9 mouse cellular contexts compared by ENCODE assay signal in the genomic region with DNA sequence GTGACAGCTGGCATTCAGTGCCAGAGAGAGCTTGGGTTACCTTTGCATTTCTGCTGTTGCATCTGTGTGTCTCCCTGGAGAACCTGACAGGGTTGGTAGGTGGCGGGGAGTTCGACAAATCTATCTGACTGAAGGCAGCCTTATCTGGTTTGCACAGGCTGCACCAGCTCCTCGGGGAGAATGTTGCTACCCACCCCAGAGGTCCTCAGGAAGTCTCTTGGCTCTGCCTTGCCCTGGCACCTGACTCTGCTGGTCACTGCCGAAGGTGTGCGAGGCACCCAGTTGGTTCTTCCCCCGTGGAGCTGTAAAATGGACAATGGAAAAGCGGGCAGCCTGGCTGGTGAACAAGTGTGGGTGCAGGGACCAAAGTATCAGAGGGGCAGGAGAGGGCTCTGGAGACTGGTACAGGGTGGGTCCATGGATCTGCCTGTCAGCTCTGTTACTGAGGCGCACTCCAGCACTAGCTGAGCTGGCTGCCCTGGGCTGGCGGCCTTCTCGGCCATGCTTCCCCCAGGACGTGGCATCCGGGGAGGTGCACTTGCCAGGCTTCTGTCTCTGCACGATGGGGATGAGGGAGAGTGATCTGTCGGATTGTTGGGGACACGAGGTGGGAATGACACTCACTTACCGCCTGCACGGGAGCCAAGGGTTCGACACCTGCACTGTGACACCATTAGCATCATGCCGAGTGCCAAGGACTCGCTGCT. TPM values are rescaled to one million over a fixed set of nuclear protein-coding genes. Genes with fewer than 3 reads are reported as not detected.
DNase-seq lines count a peak whose midpoint lies in the region; ATAC-seq and TF ChIP-seq lines count a peak whose summit lies in the region.
"Had no signal": no experiment of that assay in that cellular context is flagged by ENCODE, and none has a peak within 500 bp of the region (broad histone marks: within the 10 kb centered on the region; RNA-seq: fewer than 3 reads in every experiment).

No protein-coding gene starts in this region.

- H3K9ac ChIP-seq in forebrain, embryonic 11.5 days (ENCODE audit: low read length) = peak overlapping the region; percentile 14; the same call in 1 of the 2 replicates
- H3K9ac ChIP-seq in liver, embryonic 13.5 days = peak overlapping the region; percentile 56
- H3K9ac ChIP-seq in neural tube, embryonic 15.5 days (replicated peaks) = 0 out of 2 replicates have a peak overlapping the region, but pooled peaks have one; percentile 6

- peak overlapping the region; percentile 33; the same call in 1 of the 2 replicates for H3K4me2 ChIP-seq in forebrain, embryonic 11.5 days (ENCODE audit: low read depth, low read length, severe bottlenecking)
- peak overlapping the region; percentile 60 for H3K4me2 ChIP-seq in liver, embryonic 13.5 days
- H3K4me2 ChIP-seq in neural tube, embryonic 15.5 days = peak overlapping the region; percentile 31; the same call in 1 of the 2 replicates

- no peaks in the 10 kb centered on the region for H3K36me3 ChIP-seq in forebrain, embryonic 11.5 days (ENCODE audit: control insufficient read depth, insufficient read depth, low read length)
- no peaks in the 10 kb centered on the region for H3K36me3 ChIP-seq in liver, embryonic 13.5 days
- no peaks in the 10 kb centered on the region for H3K36me3 ChIP-seq in neural tube, embryonic 15.5 days

- 0 out of 2 replicates have a peak overlapping the region, but pooled peaks have one; percentile 74 for H3K27ac ChIP-seq in forebrain, embryonic 11.5 days (ENCODE audit: low read depth, low read length)
- H3K27ac ChIP-seq in liver, embryonic 13.5 days = peak overlapping the region; percentile 71
- H3K27ac ChIP-seq in neural tube, embryonic 15.5 days (replicated peaks) = no peak overlapping the region

- no peaks in the 10 kb centered on the region for H3K4me1 ChIP-seq in lung, adult 2 months (ENCODE audit: control insufficient read depth, insufficient read depth, low read length)
- peaks cover 45% of the 10 kb centered on the region for H3K4me1 ChIP-seq in forebrain, embryonic 11.5 days (replicated peaks; ENCODE audit: control insufficient read depth, insufficient read depth, low read length)
- peaks cover 43% of the 10 kb centered on the region for H3K4me1 ChIP-seq in liver, embryonic 13.5 days (replicated peaks)
- H3K4me1 ChIP-seq in neural tube, embryonic 15.5 days = peaks cover 74% of the 10 kb centered on the region

- 49% methylated on average over 20 of the region's 20 CpGs for WGBS in lung, adult 2 months
- 57% methylated on average over 20 of the region's 20 CpGs for WGBS in forebrain, embryonic 11.5 days
- WGBS in liver, embryonic 13.5 days (ENCODE audit: insufficient replicate concordance) = 22% methylated on average over 20 of the region's 20 CpGs
- 44% methylated on average over 20 of the region's 20 CpGs for WGBS in neural tube, embryonic 15.5 days

- TF ChIP-seq POLR2A in lung, adult 2 months (IDR thresholded peaks at IDR 0.05; ENCODE audit: borderline replicate concordance, extremely low read depth, low read depth, low read length) = no peak

- TF ChIP-seq CTCF in lung, adult 2 months (IDR thresholded peaks at IDR 0.05; ENCODE audit: insufficient read depth, low read length) = 0 out of 2 replicates have a peak, but pooled peaks have one; percentile 18

- no peak overlapping the region for H3K4me3 ChIP-seq in lung, adult 2 months (replicated peaks; ENCODE audit: extremely low read depth, low read depth, low read length)
- no peak overlapping the region for H3K4me3 ChIP-seq in forebrain, embryonic 11.5 days (ENCODE audit: low read depth, low read length)
- H3K4me3 ChIP-seq in liver, embryonic 13.5 days (replicated peaks) = peak overlapping the region; percentile 21
- no peak overlapping the region for H3K4me3 ChIP-seq in neural tube, embryonic 15.5 days (replicated peaks)

- DNase-seq in lung, adult 2 months = no peak
- no peak for DNase-seq in lung, postnatal 14 days
- no peak for DNase-seq in forebrain, embryonic 11.5 days (ENCODE audit: low spot score)
- peak; percentile 66 for DNase-seq in liver, embryonic 13.5 days
- DNase-seq in urinary bladder, postnatal 14 days (ENCODE audit: low spot score) = no peak
- DNase-seq in adrenal gland, postnatal 4 days (ENCODE audit: low spot score in 2 of 2) = no peak

- no peaks in the 10 kb centered on the region for H3K9me3 ChIP-seq in forebrain, embryonic 11.5 days (ENCODE audit: control insufficient read depth, low read length)
- H3K9me3 ChIP-seq in liver, embryonic 13.5 days (replicated peaks) = no peaks in the 10 kb centered on the region
- no peaks in the 10 kb centered on the region for H3K9me3 ChIP-seq in neural tube, embryonic 15.5 days (replicated peaks)

- no peak for ATAC-seq in forebrain, embryonic 11.5 days (replicated peaks; ENCODE audit: low FRiP score)
- peak; percentile 86 for ATAC-seq in liver, embryonic 13.5 days (ENCODE audit: low read depth)
- no peak for ATAC-seq in neural tube, embryonic 15.5 days (ENCODE audit: low FRiP score)
- ATAC-seq in monocyte, adult 5-6 weeks (replicated peaks; ENCODE audit: insufficient number of reproducible peaks, low FRiP score, low TSS enrichment, poor library complexity, severe bottlenecking) = no peak

- H3K27me3 ChIP-seq in forebrain, embryonic 11.5 days (ENCODE audit: control insufficient read depth, insufficient read depth, low read length) = peaks cover 4% of the 10 kb centered on the region; the same call in 1 of the 2 replicates
- peaks cover 48% of the 10 kb centered on the region for H3K27me3 ChIP-seq in liver, embryonic 13.5 days
- H3K27me3 ChIP-seq in neural tube, embryonic 15.5 days (replicated peaks) = peaks cover 23% of the 10 kb centered on the region; the same call in 1 of the 2 replicates

RNA-seq across cellular contexts. Expression of a gene that starts 10.9 kb away (rescaled TPM):
- polyA plus RNA-seq in lung, adult 2 months (2012; rRNA removed) = 42.0 and 44.3 TPM in 2 replicates
- 3.6 and 4.0 TPM in 2 replicates for polyA plus RNA-seq in forebrain, embryonic 11.5 days (2014; fragmentation: Nextera tagmentation; extraction: Ambion mirVana)
- 3.0 and 3.8 TPM in 2 replicates for polyA plus RNA-seq in liver, embryonic 13.5 days (2015; fragmentation: Nextera tagmentation; extraction: Ambion mirVana)
- polyA plus RNA-seq in neural tube, embryonic 15.5 days (2015; fragmentation: Nextera tagmentation; extraction: Ambion mirVana) = 7.2 and 7.7 TPM in 2 replicates
- total RNA-seq in adrenal gland, postnatal 4 days (2021) = 10 to 100 TPM; 32.4 to 35.0 TPM
- total RNA-seq in monocyte, adult 5-6 weeks (2017) = 0.32 to 1.8 TPM in 2 of 3 replicates, not detected in the other

RNA-seq across cellular contexts. Expression of a gene that starts 27.7 kb away (rescaled TPM):
- polyA plus RNA-seq in lung, adult 2 months (2012; rRNA removed) = 25.0 and 31.4 TPM in 2 replicates
- 428 and 444 TPM in 2 replicates for polyA plus RNA-seq in forebrain, embryonic 11.5 days (2014; fragmentation: Nextera tagmentation; extraction: Ambion mirVana)
- 158 and 201 TPM in 2 replicates for polyA plus RNA-seq in liver, embryonic 13.5 days (2015; fragmentation: Nextera tagmentation; extraction: Ambion mirVana)
- polyA plus RNA-seq in neural tube, embryonic 15.5 days (2015; fragmentation: Nextera tagmentation; extraction: Ambion mirVana) = 210 and 232 TPM in 2 replicates
- 100 to 1,000 TPM; 115 to 117 TPM for total RNA-seq in adrenal gland, postnatal 4 days (2021)
- 86.9 to 106 TPM (median 100 TPM) in 3 replicates for total RNA-seq in monocyte, adult 5-6 weeks (2017)

RNA-seq across cellular contexts. Expression of a gene that starts 38.0 kb away (rescaled TPM):
- polyA plus RNA-seq in lung, adult 2 months (2012; rRNA removed) = 0.29 and 0.40 TPM in 2 replicates
- polyA plus RNA-seq in forebrain, embryonic 11.5 days (2014; fragmentation: Nextera tagmentation; extraction: Ambion mirVana) = 7.7 and 9.0 TPM in 2 replicates
- 0.14 and 0.17 TPM in 2 replicates for polyA plus RNA-seq in liver, embryonic 13.5 days (2015; fragmentation: Nextera tagmentation; extraction: Ambion mirVana)
- 10.5 and 10.9 TPM in 2 replicates for polyA plus RNA-seq in neural tube, embryonic 15.5 days (2015; fragmentation: Nextera tagmentation; extraction: Ambion mirVana)
- total RNA-seq in adrenal gland, postnatal 4 days (2021) = 1 to 10 TPM; 3.8 to 5.9 TPM
- 0.10 TPM in 1 of 3 replicates, not detected in the others for total RNA-seq in monocyte, adult 5-6 weeks (2017)
- total RNA-seq: granulocyte monocyte progenitor cell, adult 5-6 weeks had no signal

RNA-seq across cellular contexts. Expression of a gene that starts 48.2 kb away (rescaled TPM):
- 36.8 and 41.6 TPM in 2 replicates for polyA plus RNA-seq in lung, adult 2 months (2012; rRNA removed)
- 8.0 and 8.5 TPM in 2 replicates for polyA plus RNA-seq in forebrain, embryonic 11.5 days (2014; fragmentation: Nextera tagmentation; extraction: Ambion mirVana)
- polyA plus RNA-seq in liver, embryonic 13.5 days (2015; fragmentation: Nextera tagmentation; extraction: Ambion mirVana) = 106 and 107 TPM in 2 replicates
- 4.6 and 19.6 TPM in 2 replicates for polyA plus RNA-seq in neural tube, embryonic 15.5 days (2015; fragmentation: Nextera tagmentation; extraction: Ambion mirVana)
- 10 to 100 TPM in 1 of 2 experiments, 1 to 10 TPM in 1; 8.7 to 11.3 TPM for total RNA-seq in adrenal gland, postnatal 4 days (2021)
- total RNA-seq in monocyte, adult 5-6 weeks (2017) = 265 to 357 TPM (median 285 TPM) in 3 replicates

Comparison
In these comparisons a context has a peak if more than half of its experiments do, and no peak if none do; other contexts are left out.
1. H3K9ac ChIP-seq: peak in every context shown above with its lines; median percentile 56 in liver, embryonic 13.5 days; 14 in forebrain, embryonic 11.5 days; 6 in neural tube, embryonic 15.5 days.